Mouse (Mus musculus) heart, embryonic 15.5 days (tissue): ENCODE data around the gene Nrcam. TPM values are rescaled to one million over a fixed set of nuclear protein-coding genes. Genes with fewer than 3 reads are reported as not detected.

Experiments
- ATAC-seq: fragments of 200-750 bp; cut with Nextera tagmentation; replicated peaks from 2 replicates; pipeline ENCODE4 v1.8.0; 2017; ENCODE audit warnings: low read depth, moderate TSS enrichment; ENCODE audit not compliant: insufficient number of reproducible peaks, insufficient read depth, low FRiP score
- H3K27ac ChIP-seq: fragments of 300-500 bp; sonication (generic); 2 replicates; pipeline ENCODE4 v1.5.1; 2015; ENCODE audit warnings: mild to moderate bottlenecking, inconsistent platforms
- H3K27me3 ChIP-seq: fragments of 300-500 bp; sonication (generic); 2 replicates; pipeline ENCODE4 v1.6.1; 2015; ENCODE audit warnings: inconsistent platforms
- H3K36me3 ChIP-seq: fragments of 300-500 bp; sonication (generic); 2 replicates; pipeline ENCODE4 v1.6.1; 2015; ENCODE audit warnings: mild to moderate bottlenecking, inconsistent platforms
- H3K4me1 ChIP-seq: fragments of 300-500 bp; sonication (generic); replicated peaks from 2 replicates; pipeline ENCODE4 v1.6.1; 2015; ENCODE audit warnings: inconsistent platforms
- H3K4me2 ChIP-seq: fragments of 300-500 bp; sonication (generic); 2 replicates; pipeline ENCODE4 v1.6.1; 2015; ENCODE audit warnings: inconsistent platforms, mild to moderate bottlenecking, moderate library complexity
- H3K4me3 ChIP-seq: fragments of 300-500 bp; sonication (generic); 2 replicates; pipeline ENCODE4 v1.5.1; 2015; ENCODE audit warnings: mild to moderate bottlenecking, inconsistent platforms
- H3K9ac ChIP-seq: fragments of 300-500 bp; sonication (generic); 2 replicates; pipeline ENCODE4 v1.6.1; 2015; ENCODE audit warnings: mild to moderate bottlenecking, inconsistent platforms
- H3K9me3 ChIP-seq: fragments of 300-500 bp; sonication (generic); replicated peaks from 2 replicates; pipeline ENCODE4 v1.6.1; 2016; ENCODE audit warnings: inconsistent platforms
- WGBS: fragments of 180-500 bp; shearing (Covaris S2); methylation state at CpG from one replicate; pipeline ENCODE4 v1.1.7; 2015; ENCODE audit warnings: mixed read lengths; 5-methylcytosine and 5-hydroxymethylcytosine counted together
- polyA plus RNA-seq: library from polyadenylated mRNA; unstranded; fragments of >200 nt; fragmentation: Nextera tagmentation; extraction: Ambion mirVana; gene quantifications from 2 replicates; pipeline ENCODE4 v1.2.1, GENCODE M21; 2015

Gene Nrcam
- polyA plus RNA-seq, 1 experiment from 2014 or later: 0.88 TPM

- Histone ChIP-seq H3K27me3 (no peaks in the 10 kb centered on the region), H3K36me3 (no peaks in the 10 kb centered on the region), H3K4me2 (no peak overlapping the region), H3K4me3 (no peak overlapping the region), H3K9ac (no peak overlapping the region), H3K9me3 (no peaks in the 10 kb centered on the region), H3K4me1 (no peaks in the 10 kb centered on the region), H3K27ac (no peak overlapping the region)
- 61% methylated on average over 3 of the region's 3 CpGs for WGBS
- no peak for ATAC-seq
Measured at GRCm38 (mm10) chr12:44371076-44371710, 42.5 kb downstream of the Nrcam start.

GRCm38 (mm10) chr12:44375956-44376355 is 47.3 kb downstream of the Nrcam start:
- no peak overlapping the region for H3K4me3 ChIP-seq
- H3K9ac ChIP-seq: no peak overlapping the region
- ATAC-seq: no peak
- no peaks in the 10 kb centered on the region for H3K9me3 ChIP-seq
- no peak overlapping the region for H3K27ac ChIP-seq
- H3K4me1 ChIP-seq: no peaks in the 10 kb centered on the region
- 77% methylated on average over 6 of the region's 6 CpGs for WGBS
- no peaks in the 10 kb centered on the region for H3K36me3 ChIP-seq
- no peak overlapping the region for H3K4me2 ChIP-seq
- H3K27me3 ChIP-seq: no peaks in the 10 kb centered on the region

- Histone ChIP-seq H3K36me3 (no peaks in the 10 kb centered on the region), H3K4me3 (no peak overlapping the region), H3K27me3 (no peaks in the 10 kb centered on the region), H3K9ac (no peak overlapping the region), H3K27ac (no peak overlapping the region), H3K9me3 (no peaks in the 10 kb centered on the region), H3K4me2 (no peak overlapping the region), H3K4me1 (no peaks in the 10 kb centered on the region)
- ATAC-seq: no peak
- 70% methylated on average over 8 of the region's 8 CpGs for WGBS
Measured at GRCm38 (mm10) chr12:44378431-44379161, 49.9 kb downstream of the Nrcam start.

GRCm38 (mm10) chr12:44380805-44381204 is 52.1 kb downstream of the Nrcam start:
- Histone ChIP-seq H3K27me3 (no peaks in the 10 kb centered on the region), H3K4me1 (no peaks in the 10 kb centered on the region), H3K9ac (no peak overlapping the region), H3K4me3 (no peak overlapping the region), H3K27ac (no peak overlapping the region), H3K4me2 (no peak overlapping the region), H3K9me3 (no peaks in the 10 kb centered on the region), H3K36me3 (no peaks in the 10 kb centered on the region)
- no peak for ATAC-seq
- 79% methylated on average over 4 of the region's 4 CpGs for WGBS

- 63% methylated on average over 7 of the region's 7 CpGs for WGBS
- Histone ChIP-seq H3K9ac (no peak overlapping the region), H3K4me2 (no peak overlapping the region), H3K36me3 (no peaks in the 10 kb centered on the region), H3K27ac (no peak overlapping the region), H3K4me1 (no peaks in the 10 kb centered on the region), H3K4me3 (no peak overlapping the region), H3K27me3 (no peaks in the 10 kb centered on the region), H3K9me3 (no peaks in the 10 kb centered on the region)
- ATAC-seq: no peak
Measured at GRCm38 (mm10) chr12:44386398-44386797, 57.7 kb downstream of the Nrcam start.

GRCm38 (mm10) chr12:44388220-44388619 is 59.5 kb downstream of the Nrcam start:
- Histone ChIP-seq H3K9ac (no peak overlapping the region), H3K9me3 (no peaks in the 10 kb centered on the region), H3K4me2 (no peak overlapping the region), H3K27ac (no peak overlapping the region), H3K4me3 (no peak overlapping the region), H3K36me3 (no peaks in the 10 kb centered on the region), H3K27me3 (no peaks in the 10 kb centered on the region), H3K4me1 (no peaks in the 10 kb centered on the region)
- 21% methylated on average over 1 of the region's 1 CpGs for WGBS
- no peak for ATAC-seq

GRCm38 (mm10) chr12:44390391-44391137 is 61.9 kb downstream of the Nrcam start:
- H3K27me3 ChIP-seq: no peaks in the 10 kb centered on the region
- H3K36me3 ChIP-seq: no peaks in the 10 kb centered on the region
- H3K9me3 ChIP-seq: no peaks in the 10 kb centered on the region
- H3K4me1 ChIP-seq: no peaks in the 10 kb centered on the region
- H3K4me2 ChIP-seq: no peak overlapping the region
- H3K4me3 ChIP-seq: no peak overlapping the region
- WGBS: 74% methylated on average over 5 of the region's 5 CpGs
- H3K9ac ChIP-seq: no peak overlapping the region
- no peak for ATAC-seq
- no peak overlapping the region for H3K27ac ChIP-seq

GRCm38 (mm10) chr12:44394901-44395300 is 66.2 kb downstream of the Nrcam start:
- Histone ChIP-seq H3K27ac (no peak overlapping the region), H3K4me2 (no peak overlapping the region), H3K9ac (no peak overlapping the region), H3K9me3 (no peaks in the 10 kb centered on the region), H3K36me3 (no peaks in the 10 kb centered on the region), H3K27me3 (no peaks in the 10 kb centered on the region), H3K4me1 (no peaks in the 10 kb centered on the region), H3K4me3 (no peak overlapping the region)
- no peak for ATAC-seq
- WGBS: 62% methylated on average over 3 of the region's 3 CpGs

- H3K27ac ChIP-seq: no peak overlapping the region
- H3K9ac ChIP-seq: no peak overlapping the region
- H3K4me2 ChIP-seq: no peak overlapping the region
- ATAC-seq: no peak
- no peaks in the 10 kb centered on the region for H3K9me3 ChIP-seq
- no peaks in the 10 kb centered on the region for H3K36me3 ChIP-seq
- H3K4me3 ChIP-seq: no peak overlapping the region
- H3K4me1 ChIP-seq: no peaks in the 10 kb centered on the region
- 48% methylated on average over 5 of the region's 5 CpGs for WGBS
- no peaks in the 10 kb centered on the region for H3K27me3 ChIP-seq
Measured at GRCm38 (mm10) chr12:44397782-44398181, 69.1 kb downstream of the Nrcam start.

- Histone ChIP-seq H3K36me3 (no peaks in the 10 kb centered on the region), H3K9ac (no peak overlapping the region), H3K4me3 (no peak overlapping the region), H3K27ac (no peak overlapping the region), H3K4me1 (no peaks in the 10 kb centered on the region), H3K9me3 (no peaks in the 10 kb centered on the region), H3K27me3 (no peaks in the 10 kb centered on the region), H3K4me2 (no peak overlapping the region)
- WGBS: 67% methylated on average over 1 of the region's 1 CpGs
- ATAC-seq: no peak
Measured at GRCm38 (mm10) chr12:44402134-44402533, 73.4 kb downstream of the Nrcam start.

- WGBS: 90% methylated on average over 1 of the region's 1 CpGs
- Histone ChIP-seq H3K4me3 (no peak overlapping the region), H3K4me2 (no peak overlapping the region), H3K36me3 (no peaks in the 10 kb centered on the region), H3K4me1 (no peaks in the 10 kb centered on the region), H3K27ac (no peak overlapping the region), H3K27me3 (no peaks in the 10 kb centered on the region), H3K9me3 (no peaks in the 10 kb centered on the region), H3K9ac (no peak overlapping the region)
- no peak for ATAC-seq
Measured at GRCm38 (mm10) chr12:44403270-44403669, 74.6 kb downstream of the Nrcam start.
